Mouse (Mus musculus): ENCODE data around the gene Tulp1. TPM values are rescaled to one million over a fixed set of nuclear protein-coding genes. Genes with fewer than 3 reads are reported as not detected.
"Not testable (repeated sequence)": the region's sequence is repeated elsewhere in the genome, so short reads cannot be mapped to it uniquely, and the experiment has no call there.

Tulp1 gene
- polyA plus RNA-seq, 1 experiment: not detected

DNA sequence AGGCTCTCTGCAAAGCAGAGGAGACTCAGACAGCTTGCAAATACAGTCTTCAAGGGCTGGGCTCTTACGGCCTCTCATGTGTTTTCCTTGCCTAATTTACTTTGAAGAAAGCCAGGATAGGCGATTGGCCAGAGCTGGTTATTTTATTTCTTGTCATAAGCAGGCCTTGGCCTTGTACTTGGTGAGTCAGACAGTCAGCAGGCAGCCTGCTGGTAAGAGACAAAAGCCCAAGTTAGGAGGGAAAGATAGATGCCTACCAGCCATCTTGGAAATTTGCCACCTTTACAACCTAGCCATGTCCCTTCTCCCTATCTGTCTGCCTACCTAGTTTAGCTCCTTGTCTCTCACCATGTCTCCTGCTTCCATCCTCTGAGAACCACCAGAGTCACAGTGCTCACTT is 6.3 kb upstream of the Tulp1 start:
- DNase-seq (ENCODE audit: extremely low spot score in 1 of 2, low spot score in 1 of 2): no peak

DNA sequence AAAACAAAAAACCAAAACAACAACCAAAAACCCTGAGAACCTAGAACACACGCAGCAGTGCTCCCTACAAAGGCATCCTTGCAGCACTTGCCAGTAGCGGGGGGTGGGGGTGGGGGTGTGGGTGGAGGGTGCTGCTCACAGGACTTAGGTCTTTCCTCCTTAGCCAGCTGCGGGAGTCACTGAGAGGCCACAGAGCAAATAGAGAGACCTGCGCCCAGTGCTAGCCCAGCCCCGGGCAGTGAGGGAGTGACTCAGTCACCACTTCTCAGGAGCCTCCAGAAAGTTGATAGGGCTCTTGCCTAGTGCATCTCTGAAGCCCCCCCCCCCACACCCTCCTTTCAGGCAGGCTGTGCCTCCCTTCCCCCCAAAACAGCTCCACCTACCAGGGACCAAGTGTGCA is 4.0 kb upstream of the Tulp1 start:
- no peak for DNase-seq (ENCODE audit: extremely low spot score in 1 of 2, low spot score in 1 of 2)

DNA sequence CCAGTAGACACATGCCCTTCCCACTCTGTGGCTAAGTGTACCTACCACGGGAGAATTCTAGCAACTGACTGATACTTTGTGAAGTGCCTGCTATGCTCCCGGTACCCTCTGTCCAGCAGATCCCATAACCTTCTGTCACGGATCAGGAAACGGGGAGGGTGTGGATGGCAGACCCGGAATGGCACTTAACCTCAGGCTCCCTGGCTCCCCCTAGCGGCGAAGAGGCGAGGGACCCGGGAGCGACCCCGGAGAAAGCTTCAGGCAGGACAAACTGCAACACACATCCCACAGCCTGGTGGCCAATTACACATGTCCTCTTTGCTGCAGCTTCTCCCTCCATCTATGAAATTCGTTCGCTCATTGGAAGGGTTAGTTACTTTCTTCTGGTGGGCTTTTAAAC is 3.4 kb upstream of the Tulp1 start:
- peak in 1 of 2 experiments; percentile 72 for DNase-seq (ENCODE audit: extremely low spot score in 1 of 2, low spot score in 1 of 2)

DNA sequence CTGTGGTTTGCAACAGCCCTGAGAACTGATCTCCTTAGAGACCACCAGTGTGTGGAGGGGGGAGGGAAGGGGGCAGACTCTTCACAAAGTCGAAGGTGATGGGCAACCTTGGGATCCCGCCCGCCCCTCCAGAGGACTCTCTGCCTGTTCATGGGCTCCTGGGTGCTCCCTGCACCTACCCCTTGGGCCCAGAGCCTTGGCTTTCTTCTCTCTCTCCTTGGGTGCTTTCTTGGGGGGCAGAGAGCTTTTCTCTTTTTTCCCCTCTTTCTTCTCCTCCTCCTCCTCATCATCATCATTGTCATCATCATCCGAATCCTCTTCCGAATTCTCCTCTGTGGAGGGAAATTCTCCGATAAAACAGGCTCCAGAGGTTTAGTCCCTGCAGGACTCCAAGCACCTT is 1.5 kb downstream of the Tulp1 start:
- no peak for DNase-seq (ENCODE audit: extremely low spot score in 1 of 2, low spot score in 1 of 2)

DNA sequence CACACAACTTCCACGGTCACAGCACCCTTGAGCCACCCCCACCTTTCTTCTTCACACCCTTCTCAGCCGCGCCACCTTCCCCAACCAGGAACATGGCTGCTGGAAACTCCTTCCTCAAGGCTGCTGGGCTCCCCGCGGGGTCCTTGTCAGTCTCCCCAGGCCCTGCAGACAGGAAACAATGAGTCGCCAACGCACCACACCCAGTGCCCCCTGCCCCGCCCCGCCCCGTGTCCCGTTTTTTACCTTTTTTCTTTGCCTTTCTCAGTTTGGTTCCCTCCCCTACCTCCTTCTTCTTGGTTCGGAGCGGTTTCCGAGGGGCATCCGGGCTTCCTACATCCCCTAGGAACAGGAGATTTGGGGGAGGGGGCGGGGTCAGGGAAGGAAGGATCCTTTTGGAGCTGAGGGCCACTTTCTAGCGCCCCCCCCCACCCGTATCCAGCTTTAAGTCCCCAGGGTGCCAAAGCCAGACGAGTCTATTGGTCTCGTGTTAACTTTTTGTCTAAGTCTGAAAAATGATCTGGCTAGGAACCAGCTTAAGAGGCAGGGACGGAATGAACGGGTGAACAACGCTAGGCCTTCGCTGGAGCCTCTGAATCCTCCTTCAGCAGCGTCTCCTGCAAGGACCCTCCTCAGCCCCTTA is 2.2 kb downstream of the Tulp1 start:
- no peak for DNase-seq (ENCODE audit: extremely low spot score in 1 of 2, low spot score in 1 of 2)

DNA sequence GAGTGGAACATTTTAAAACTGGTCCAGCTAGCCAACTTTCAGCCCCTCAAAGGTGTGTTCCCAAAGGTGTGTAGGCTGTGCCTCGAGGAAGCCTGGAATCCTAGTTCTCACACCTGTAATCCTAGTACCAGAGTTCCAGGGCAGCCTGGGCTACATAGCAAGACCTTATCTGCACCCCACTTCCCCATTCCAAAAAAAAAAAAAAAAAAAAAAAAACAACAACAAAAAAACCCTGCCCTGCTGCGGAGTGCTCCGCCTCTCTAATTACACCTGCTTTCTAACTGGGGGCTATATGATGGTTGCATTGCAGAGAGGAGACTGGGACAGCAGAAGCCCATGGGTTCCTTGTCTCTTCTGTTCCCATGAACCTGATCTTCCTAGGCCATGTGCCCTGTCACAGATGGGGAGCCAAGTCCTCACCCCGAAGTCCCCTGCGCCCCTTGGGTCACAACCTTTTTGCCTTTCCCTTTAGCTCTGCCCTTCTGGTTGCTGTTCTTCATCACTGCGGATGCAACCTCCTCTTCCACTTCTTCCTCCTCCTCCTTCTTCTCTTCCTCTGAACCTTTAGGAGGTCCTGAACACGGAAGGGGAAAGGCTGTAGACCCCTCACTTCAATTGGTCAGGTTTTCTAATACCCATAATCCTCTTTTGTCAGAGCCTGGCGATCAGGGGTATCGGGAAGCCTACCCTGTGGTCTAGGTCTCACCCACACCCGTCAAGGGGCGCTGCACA is 2.9 kb downstream of the Tulp1 start:
- no peak for DNase-seq (ENCODE audit: extremely low spot score in 1 of 2, low spot score in 1 of 2)

DNA sequence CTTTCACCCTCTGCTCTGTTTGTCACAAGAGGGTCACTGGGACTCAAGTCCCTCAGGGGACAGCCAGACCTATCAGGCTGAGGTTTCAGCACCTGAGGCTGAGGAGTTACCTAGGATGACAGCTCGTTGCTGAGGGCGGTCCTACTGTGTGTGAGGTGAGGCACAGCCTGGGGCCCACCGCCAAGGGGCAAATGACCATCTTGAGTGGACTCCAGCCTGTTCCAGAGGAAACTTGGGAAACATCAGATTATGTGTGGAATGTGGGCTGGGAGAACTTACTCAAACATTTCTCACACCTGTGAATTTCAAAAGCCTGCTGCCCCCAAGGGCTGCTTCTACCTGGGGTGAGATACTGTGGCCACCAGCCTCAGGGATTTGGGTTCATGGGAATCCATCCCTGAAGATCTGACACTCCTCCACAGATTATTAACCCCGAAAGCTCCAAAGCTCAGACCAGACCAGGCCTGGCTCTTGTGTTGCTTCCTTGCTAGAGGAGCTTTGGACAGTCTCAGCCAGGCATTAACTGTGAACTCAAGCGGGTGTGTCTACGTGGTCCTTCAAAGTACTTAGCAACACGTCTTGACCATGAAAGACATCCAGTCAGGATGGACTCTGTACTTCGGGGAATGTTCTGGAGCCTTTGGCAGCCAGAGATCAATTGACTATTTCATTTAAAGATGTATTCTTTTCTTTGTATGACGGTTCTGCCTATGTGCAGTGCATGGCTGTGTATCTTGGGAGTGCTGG is 4.3 kb downstream of the Tulp1 start:
- no peak for DNase-seq (ENCODE audit: extremely low spot score in 1 of 2, low spot score in 1 of 2)

DNA sequence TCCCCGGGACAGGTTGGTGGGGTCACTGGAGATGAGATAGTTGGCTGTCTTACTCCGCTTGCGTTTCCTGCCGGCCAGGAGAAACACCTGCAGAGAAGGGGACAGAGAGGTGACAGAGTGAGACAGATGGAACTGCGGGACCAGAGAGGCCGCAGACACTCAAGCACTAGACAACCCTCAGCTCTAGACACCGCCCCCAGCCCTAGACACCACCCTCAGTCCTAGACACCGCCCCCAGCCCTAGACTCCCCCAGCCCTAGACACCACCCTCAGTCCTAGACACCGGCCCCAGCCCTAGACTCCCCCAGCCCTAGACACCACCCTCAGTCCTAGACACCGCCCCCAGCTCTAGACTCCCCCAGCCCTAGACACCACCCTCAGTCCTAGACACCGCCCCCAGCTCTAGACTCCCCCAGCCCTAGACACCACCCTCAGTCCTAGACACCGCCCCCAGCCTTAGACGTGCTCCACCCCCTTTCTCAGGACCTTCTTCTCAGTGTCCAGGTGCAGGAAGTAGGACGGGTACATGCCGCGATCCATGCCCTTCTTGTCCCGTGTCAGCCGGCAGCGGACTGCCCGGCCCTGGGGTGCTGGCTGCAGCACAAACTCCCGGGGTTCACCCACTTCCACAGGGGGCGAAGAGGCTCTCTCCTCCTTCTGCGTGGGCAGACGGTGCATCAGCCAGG is 6.3 kb downstream of the Tulp1 start:
- not testable (repeated sequence) for DNase-seq (ENCODE audit: extremely low spot score in 1 of 2, low spot score in 1 of 2)

DNA sequence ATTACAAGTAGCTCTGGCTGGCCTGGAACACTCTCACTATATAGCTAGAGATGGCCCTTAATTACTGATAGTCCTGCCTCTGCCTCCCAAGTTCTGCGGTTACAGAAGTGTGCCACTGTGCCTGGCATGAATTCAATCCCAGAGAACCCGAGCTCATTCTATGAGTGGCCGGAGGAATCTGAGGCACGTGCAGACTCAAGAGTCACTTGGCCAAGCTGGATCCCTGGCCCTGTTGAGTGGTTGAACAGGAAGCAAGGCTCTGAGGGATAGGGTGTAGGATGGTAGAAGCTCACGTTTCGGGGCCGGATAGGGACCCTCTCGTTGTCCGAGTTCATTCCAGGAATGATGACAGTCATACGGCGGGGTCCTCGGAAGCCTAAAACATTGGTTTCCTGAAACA is 9.2 kb downstream of the Tulp1 start:
- no peak for DNase-seq (ENCODE audit: extremely low spot score in 1 of 2, low spot score in 1 of 2)

DNA sequence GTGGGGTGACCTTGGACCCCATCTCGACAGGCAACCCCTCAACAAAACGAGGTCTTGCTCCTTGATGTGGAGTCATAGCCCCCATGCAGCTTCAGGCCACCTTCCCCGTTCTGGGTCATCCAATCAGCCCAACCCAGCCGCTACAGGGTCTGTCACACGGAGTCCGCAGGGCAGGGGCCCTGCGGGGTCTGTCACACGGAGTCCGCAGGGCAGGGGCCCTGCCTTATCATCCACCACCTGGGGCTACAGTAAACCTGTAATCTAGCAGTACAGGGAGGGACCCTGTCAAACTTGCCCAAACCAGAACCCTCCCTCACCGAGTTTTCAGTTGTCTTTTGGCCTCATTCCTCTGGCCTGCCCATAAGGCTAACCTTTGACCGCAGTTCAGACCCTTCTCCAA is 13.0 kb downstream of the Tulp1 start:
- no peak for DNase-seq (ENCODE audit: extremely low spot score in 1 of 2, low spot score in 1 of 2)

DNA sequence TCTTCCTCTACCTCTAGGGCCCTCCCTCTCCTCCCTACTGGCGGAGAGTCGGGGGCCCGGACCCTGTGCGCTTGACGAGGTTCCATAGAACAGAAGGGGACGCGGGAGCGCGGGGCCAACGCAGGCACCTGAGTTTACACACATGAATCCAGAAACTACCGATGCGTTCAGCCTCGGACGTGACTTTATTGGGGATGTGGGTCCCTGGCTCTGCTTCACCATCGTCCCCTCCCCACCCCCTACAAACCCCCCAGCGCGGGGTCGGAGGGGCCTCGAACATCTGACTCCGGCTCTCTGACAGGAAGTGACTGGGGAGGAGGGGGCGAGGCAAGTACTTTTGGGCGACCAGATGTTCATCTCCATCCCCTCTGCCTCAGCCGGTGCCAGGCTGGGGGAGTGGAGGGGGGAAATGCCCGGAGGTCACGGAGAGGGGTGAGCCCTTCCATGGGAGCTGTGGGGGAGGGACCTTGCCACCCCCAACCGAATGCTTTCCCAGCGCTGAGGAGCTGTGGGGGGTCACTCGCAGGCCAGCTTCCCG is 13.6 kb downstream of the Tulp1 start:
- DNase-seq (ENCODE audit: extremely low spot score in 1 of 2, low spot score in 1 of 2): no peak

DNA sequence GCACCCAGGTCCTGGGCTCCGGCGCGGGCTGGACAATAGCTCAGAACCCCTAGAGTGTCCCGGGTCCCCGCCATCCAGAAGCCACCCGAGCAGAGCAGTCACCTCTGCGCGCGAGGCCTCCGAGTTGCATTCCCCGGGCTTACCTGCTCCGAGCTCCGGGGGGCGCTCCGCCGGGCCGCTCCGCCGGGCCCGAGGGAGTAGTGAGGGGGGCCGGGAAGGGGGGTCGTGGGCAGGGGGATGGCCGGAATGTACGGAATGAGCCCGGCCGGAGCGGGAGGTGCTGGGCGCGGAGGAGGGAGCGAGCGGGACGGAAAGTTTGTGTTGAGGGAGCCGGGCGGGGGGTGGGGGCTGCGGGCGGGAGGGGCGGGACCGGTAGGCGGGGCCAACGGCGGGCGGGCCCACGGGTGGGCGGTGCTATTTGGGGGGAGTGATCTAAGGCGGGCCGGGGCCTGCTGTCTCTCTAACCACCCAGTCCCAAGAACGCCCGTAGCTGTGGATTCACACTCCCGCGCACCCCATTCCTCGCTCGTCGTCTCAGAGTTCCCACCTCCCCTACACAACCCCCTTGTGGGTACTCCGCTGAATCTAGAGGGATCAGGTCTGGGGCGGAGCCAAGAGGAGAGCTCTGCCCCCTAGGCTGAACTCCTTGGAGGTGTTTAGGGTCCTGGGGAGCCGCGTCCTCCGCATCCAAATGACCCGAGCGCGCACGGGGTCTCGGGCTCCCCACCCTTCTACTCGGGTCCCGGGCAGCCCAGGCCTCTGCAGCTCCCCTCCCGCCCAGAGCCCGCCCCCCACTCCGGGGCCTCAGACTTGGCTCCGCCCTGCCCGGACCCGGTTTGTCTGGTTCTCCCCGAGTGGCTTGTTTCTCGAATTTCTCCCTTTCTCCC is 14.3 kb downstream of the Tulp1 start, which contains the start of gene Tead3:
Tead3 (minus strand) TSS at position 352 of the 887 bp plus-strand sequence.
- no peak for DNase-seq (ENCODE audit: extremely low spot score in 1 of 2, low spot score in 1 of 2)

DNA sequence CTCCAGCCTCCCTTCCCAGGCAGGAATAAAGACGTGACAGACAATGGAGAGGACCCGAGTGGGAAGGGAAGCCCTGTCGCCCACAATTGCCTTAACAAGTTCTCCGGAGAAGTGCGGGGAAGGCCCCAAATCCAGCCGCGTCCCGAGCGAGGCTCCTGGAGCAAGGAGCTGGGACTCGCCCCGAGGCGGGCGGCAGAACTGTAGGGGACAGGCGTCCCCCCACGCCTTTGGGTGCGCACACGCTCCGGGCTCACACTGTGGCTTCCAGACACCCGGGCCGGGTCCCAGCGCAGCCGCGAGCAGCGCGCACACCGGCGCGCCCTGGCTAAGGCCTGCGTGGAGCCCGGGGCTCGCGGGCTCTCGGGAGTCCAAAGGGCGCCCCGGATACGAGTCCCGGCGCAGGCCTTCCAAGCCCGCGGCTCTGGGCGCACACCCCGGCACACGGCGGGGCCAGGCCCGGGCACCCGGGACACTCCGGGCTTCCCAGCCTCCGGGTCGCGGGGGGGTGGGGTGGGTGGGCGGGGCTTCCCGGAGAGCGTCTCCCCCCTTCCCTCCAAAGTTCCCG is 15.0 kb downstream of the Tulp1 start:
- DNase-seq (ENCODE audit: extremely low spot score in 1 of 2, low spot score in 1 of 2): no peak

DNA sequence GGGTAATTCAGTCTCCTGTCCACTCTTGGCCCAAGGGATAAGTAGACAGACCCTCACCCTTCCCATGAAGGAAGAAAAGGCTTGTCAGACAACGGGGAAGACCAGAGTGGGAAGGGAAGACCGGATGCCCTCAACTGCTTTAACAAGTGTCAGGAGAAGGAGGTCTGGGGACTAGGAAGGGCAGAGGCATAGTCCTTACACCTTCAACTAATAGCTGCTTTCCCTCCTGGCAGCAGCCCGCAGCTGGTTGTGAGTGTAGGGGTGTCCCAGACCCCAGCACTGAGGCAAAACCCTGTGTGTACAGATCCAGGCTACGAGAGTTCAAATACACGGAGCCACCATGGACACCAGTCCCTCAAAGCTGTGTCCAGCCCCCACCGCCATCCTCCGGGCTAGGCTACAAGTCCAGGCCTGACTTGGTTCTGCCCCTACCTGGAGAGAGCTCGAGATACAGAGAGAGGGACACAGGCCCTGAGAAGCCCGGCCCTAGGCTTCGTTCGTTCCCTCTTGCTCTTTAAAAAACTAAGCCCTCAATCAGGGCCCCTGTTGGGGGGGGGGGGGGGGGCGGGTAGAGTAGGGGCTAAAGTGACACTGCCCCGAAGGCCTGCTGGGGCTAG is 15.7 kb downstream of the Tulp1 start:
- no peak for DNase-seq (ENCODE audit: extremely low spot score in 1 of 2, low spot score in 1 of 2)

DNA sequence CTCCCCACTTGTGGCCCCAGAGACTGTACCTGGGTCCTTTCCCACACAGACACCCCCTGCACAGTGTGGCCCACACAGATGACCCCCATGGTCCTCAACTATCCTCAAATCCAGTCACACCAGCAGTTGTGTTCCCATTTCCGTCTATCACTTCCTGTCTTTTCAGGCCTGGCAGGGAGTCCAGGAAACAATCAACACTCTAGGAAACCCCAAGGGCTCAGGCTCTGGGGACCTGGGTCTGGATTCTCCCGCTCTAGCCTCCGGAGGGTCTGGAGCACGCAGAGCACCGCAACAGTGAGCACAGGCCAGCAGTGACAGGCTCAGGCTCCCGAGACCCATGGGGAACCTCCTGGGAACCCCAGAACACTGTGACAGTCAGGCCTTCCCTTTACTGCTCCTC is 16.8 kb downstream of the Tulp1 start:
- no peak for DNase-seq (ENCODE audit: extremely low spot score in 1 of 2, low spot score in 1 of 2)

DNA sequence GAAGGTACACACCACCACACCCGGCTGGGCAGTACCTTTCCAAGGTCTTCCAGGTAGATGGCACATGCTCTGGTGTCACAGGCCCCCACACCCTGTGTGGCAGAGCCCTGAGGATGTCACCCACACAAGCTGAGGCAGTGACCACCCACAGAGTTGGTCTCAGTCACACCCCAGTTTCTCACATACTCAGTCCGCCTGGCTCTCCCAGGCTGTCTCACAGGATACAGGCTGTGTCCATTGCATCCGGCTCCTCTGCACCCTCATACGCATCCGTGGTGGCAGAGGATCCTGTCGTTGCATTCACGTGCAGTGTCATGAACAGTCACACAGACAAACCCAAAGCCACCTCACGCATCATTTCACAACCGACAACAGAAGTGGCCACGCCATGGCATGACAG is 17.7 kb downstream of the Tulp1 start:
- no peak for DNase-seq (ENCODE audit: extremely low spot score in 1 of 2, low spot score in 1 of 2)

DNA sequence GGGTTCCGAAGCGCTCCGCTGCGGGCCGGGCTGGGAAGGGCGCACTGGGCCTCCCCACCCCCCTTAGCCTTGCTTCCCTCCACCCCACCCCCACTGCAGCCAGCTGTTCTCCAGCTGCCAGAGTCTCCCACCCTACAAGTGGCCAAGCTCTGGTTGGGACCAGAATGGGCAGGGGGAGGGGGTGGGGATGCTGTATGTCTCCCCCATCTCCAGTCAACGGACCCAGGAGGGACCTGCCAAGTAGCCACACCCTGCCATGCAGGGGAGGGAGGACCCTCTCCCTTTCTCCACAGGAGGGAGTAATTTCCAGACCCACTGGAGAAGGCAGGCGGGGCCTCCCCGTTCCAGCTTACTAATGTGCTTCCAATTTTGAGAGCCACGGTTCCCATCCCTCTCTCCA is 19.1 kb downstream of the Tulp1 start:
- no peak for DNase-seq (ENCODE audit: extremely low spot score in 1 of 2, low spot score in 1 of 2)

DNA sequence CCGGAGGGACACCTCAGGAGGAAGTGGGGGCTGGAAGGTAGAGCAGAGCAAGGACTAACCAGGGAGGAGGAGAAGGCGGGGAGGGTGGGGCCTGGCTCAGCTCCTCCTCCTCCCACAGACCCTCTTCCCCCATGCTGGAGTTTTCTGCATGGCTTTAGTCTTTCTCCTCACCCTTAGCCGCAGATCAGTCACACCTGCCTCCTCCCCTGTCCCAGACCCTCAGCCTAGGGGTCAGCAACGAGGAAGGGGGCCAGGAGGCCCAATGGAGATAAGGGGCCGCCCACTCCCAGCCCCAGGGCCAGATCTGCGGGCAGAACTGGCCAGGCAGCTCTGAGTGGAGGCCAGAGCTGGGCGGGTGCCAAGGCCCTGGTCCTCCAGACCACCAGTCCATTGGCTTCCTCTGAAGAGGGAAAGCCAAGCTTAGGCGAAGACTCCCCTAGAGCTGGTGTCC is 19.7 kb downstream of the Tulp1 start:
- DNase-seq (ENCODE audit: extremely low spot score in 1 of 2, low spot score in 1 of 2): no peak

DNA sequence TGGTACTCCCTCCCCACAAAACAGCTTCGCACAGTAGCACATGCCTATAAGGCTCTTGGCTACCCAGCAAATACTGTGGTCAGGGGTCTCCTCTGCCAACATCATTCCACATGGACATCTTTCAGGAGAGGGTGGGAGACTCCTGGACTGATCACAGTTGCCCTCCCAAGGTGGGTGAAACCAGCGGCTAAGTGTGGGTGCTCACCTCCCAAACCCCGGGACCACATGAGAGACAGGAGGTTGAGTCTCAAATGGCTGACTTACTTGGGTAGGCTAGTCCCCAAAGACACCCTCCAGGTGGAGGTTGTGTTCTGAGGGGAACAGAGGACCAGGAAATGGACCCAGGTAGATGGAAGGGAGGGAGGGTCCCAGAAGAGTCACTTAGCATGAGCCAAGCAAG is 20.4 kb downstream of the Tulp1 start:
- DNase-seq (ENCODE audit: extremely low spot score in 1 of 2, low spot score in 1 of 2): no peak
